Mouse (Mus musculus) embryonic fibroblast, embryonic 13.5 days (primary cell): Measurements from ENCODE around the gene Prkaa1.

Experiments
- CTCF ChIP-seq: IDR thresholded peaks from 2 replicates; pipeline ENCODE4 v1.5.1; 2011; ENCODE audit warnings: mild to moderate bottlenecking, control low read depth, low read length, moderate library complexity, borderline replicate concordance; ENCODE audit not compliant: insufficient read depth
- POLR2A ChIP-seq: IDR thresholded peaks from 2 replicates; pipeline ENCODE4 v1.6.1; 2011; ENCODE audit warnings: low read depth, mild to moderate bottlenecking, control low read depth, low read length, moderate library complexity

DNA sequence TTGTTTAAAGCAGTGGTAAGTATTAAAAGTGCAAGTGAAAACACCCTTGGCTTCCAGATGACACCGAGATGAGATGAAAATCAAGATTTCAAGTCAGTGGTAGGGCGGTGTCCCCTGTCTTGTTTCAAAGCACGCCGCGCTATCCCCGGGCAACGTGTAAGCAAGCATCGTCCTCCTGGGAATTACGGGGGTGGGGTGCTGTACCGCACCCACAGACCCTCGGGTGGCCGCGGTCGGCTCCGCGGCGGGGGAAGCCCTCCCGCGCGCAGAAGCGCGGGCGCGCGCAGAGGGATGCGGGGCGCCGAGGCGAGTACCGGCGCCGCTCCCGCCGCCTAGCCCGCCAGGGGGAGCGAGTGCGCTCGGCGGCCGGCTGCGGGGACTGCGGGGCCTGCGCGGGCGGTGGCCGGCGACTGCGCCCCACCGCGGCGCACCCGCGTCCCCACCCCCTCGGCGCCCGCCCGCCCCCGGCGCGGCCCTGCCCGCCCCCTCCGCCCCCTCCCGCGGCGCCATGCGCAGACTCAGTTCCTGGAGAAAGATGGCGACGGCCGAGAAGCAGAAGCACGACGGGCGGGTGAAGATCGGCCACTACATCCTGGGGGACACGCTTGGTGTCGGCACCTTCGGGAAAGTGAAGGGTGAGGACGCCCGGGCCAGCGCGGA is at the start of gene Prkaa1:
- TF ChIP-seq POLR2A (peak; percentile 88), CTCF (no peak)
